Mouse (Mus musculus) brain, embryonic 14.5 days (tissue): ENCODE results near the gene Gm20425.

ENCODE experiments used
- CTCF ChIP-seq: fragments of 200-500 bp; IDR thresholded peaks from 2 replicates; pipeline ENCODE4 v1.5.1; 2012; ENCODE audit warnings: inconsistent platforms, mild to moderate bottlenecking, moderate library complexity, borderline replicate concordance; ENCODE audit not compliant: insufficient read depth, insufficient read length; ENCODE audit errors: extremely low read depth
- POLR2A ChIP-seq: fragments of 200-500 bp; IDR thresholded peaks from 2 replicates; pipeline ENCODE4 v1.6.1; 2012; ENCODE audit warnings: mild to moderate bottlenecking, inconsistent platforms, borderline replicate concordance; ENCODE audit not compliant: poor library complexity, insufficient read depth, insufficient read length, severe bottlenecking; ENCODE audit errors: extremely low read depth

DNA sequence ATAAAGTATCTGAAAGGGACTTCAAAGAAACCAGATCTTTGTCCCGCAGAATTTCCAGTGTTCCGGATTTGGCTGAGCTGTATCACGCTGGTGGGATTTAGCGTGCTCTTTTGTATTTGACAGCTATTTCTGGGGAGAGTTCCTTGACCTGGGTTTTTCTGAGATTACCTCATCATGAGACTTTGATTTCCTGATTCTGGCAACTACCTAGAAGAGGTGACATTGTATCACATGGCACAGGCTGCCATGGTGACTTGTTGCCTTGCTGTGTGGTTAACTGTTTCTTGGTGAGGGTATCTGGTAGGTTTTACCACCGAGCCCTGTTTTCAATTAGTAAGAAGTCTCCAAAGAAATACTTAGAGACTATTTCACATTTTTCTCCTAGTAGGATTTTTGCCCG lies 9.4 kb upstream of the Gm20425 start:
- TF ChIP-seq CTCF (no peak), POLR2A (no peak)
